Mouse (Mus musculus) layer of hippocampus, postnatal 25 days (tissue): ENCODE data around the gene Qrsl1. TPM values are rescaled to one million over a fixed set of nuclear protein-coding genes. Genes with fewer than 3 reads are reported as not detected.

ENCODE experiments used
- total RNA-seq, 2 experiments: library from RNA; stranded (reverse); gene quantifications; 2 replicates each; pipeline ENCODE4 v1.2.3; 2021

Qrsl1 gene
- total RNA-seq, 2 experiments from 2014 or later, result 15.8 to 16.8 TPM

Other genes with a start within 250 kb of the Qrsl1 start
- 10 to 100 TPM; 13.5 to 13.6 TPM for gene Rtn4ip1, start 62 bp upstream of the Qrsl1 start, total RNA-seq
- under 1 TPM; 0.32 to 0.40 TPM for gene Crybg1, start 247.1 kb upstream of the Qrsl1 start, total RNA-seq